Mouse (Mus musculus) testis, adult 2 months (tissue): ENCODE data around the gene Slc5a10.

ENCODE experiments used
- CTCF ChIP-seq: fragments of 200-500 bp; IDR thresholded peaks from 2 replicates; pipeline ENCODE4 v1.5.1; 2012; ENCODE audit warnings: low read depth, mild to moderate bottlenecking, inconsistent platforms, low read length, moderate library complexity; ENCODE audit not compliant: control insufficient read depth, insufficient read depth, insufficient replicate concordance
- POLR2A ChIP-seq: fragments of 200-500 bp; IDR thresholded peaks from 2 replicates; pipeline ENCODE4 v1.6.1; 2012; ENCODE audit warnings: low read depth, mild to moderate bottlenecking, inconsistent platforms, low read length, moderate library complexity; ENCODE audit not compliant: control insufficient read depth

- TF ChIP-seq CTCF, result no peak
- no peak for TF ChIP-seq POLR2A
These were observed 58.4 kb downstream of the Slc5a10 start for GRCm38 (mm10) chr11:61662189-61662588.
